Mouse (Mus musculus) limb, embryonic 11.5 days (tissue): ENCODE results near the gene Upf3b. TPM values are rescaled to one million over a fixed set of nuclear protein-coding genes. Genes with fewer than 3 reads are reported as not detected.

Experiments
- ATAC-seq: fragments of 200-750 bp; cut with Nextera tagmentation; 2 replicates; pipeline ENCODE4 v1.8.0; 2017; ENCODE audit warnings: low read depth; ENCODE audit not compliant: insufficient number of reproducible peaks, low FRiP score, low TSS enrichment
- DNase-seq: peaks from one replicate; pipeline ENCODE4 v3.0.0-alpha.2; 2015; ENCODE audit warnings: low spot score
- H3K27ac ChIP-seq: fragments of 300-500 bp; sonication (generic); replicated peaks from 2 replicates; pipeline ENCODE4 v1.5.1; 2014; ENCODE audit warnings: low read depth, mild to moderate bottlenecking, low read length
- H3K27me3 ChIP-seq: fragments of 300-500 bp; sonication (generic); 2 replicates; pipeline ENCODE4 v1.6.1; 2014; ENCODE audit warnings: mild to moderate bottlenecking, low read length, mixed read lengths; ENCODE audit not compliant: control insufficient read depth, insufficient read depth
- H3K36me3 ChIP-seq: fragments of 300-500 bp; sonication (generic); 2 replicates; pipeline ENCODE4 v1.6.1; 2014; ENCODE audit warnings: mild to moderate bottlenecking, low read length, moderate library complexity, mixed read lengths; ENCODE audit not compliant: control insufficient read depth, insufficient read depth
- H3K4me1 ChIP-seq: fragments of 300-500 bp; sonication (generic); 2 replicates; pipeline ENCODE4 v1.6.1; 2014; ENCODE audit warnings: low read length, mixed read lengths; ENCODE audit not compliant: control insufficient read depth, insufficient read depth
- H3K4me2 ChIP-seq: fragments of 300-500 bp; sonication (generic); 2 replicates; pipeline ENCODE4 v1.6.1; 2014; ENCODE audit warnings: low read depth, mild to moderate bottlenecking, moderate library complexity; ENCODE audit not compliant: severe bottlenecking
- H3K4me3 ChIP-seq: fragments of 300-500 bp; sonication (generic); 2 replicates; pipeline ENCODE4 v1.5.1; 2014; ENCODE audit warnings: low read depth, low read length
- H3K9ac ChIP-seq: fragments of 300-500 bp; sonication (generic); 2 replicates; pipeline ENCODE4 v1.6.1; 2014; ENCODE audit warnings: mild to moderate bottlenecking, low read length
- H3K9me3 ChIP-seq: fragments of 300-500 bp; sonication (generic); 2 replicates; pipeline ENCODE4 v1.6.1; 2016; ENCODE audit warnings: low read length; ENCODE audit not compliant: control insufficient read depth
- WGBS: fragments of 180-500 bp; shearing (Covaris S2); extraction: QIAGEN DNeasy Blood & Tissue Kit; methylation state at CpG from one replicate; pipeline ENCODE4 v1.1.7; 2014; 5-methylcytosine and 5-hydroxymethylcytosine counted together
- polyA plus RNA-seq: library from polyadenylated mRNA; unstranded; fragments of >200 nt; fragmentation: Nextera tagmentation; extraction: Ambion mirVana; gene quantifications from 2 replicates; pipeline ENCODE4 v1.2.1, GENCODE M21; 2014

The Upf3b gene
- polyA plus RNA-seq, 1 experiment from 2014 or later: 22.4 TPM

GRCm38 (mm10) chrX:37119585-37119984 lies 9.5 kb upstream of the Upf3b start:
- Histone ChIP-seq H3K36me3 (no peaks in the 10 kb centered on the region), H3K27ac (no peak overlapping the region), H3K9me3 (no peaks in the 10 kb centered on the region), H3K4me2 (no peak overlapping the region), H3K4me1 (no peaks in the 10 kb centered on the region), H3K9ac (no peak overlapping the region), H3K27me3 (no peaks in the 10 kb centered on the region), H3K4me3 (no peak overlapping the region)
- ATAC-seq (no peak), DNase-seq (no peak)
- 62% methylated on average over 3 of the region's 3 CpGs for WGBS

- Histone ChIP-seq H3K9ac (no peak overlapping the region), H3K27ac (no peak overlapping the region), H3K4me2 (no peak overlapping the region), H3K4me1 (no peaks in the 10 kb centered on the region), H3K9me3 (no peaks in the 10 kb centered on the region), H3K4me3 (no peak overlapping the region), H3K27me3 (no peaks in the 10 kb centered on the region), H3K36me3 (no peaks in the 10 kb centered on the region)
- ATAC-seq (no peak), DNase-seq (no peak)
- WGBS: no CpG with 5 or more reads among the region's 5 CpGs
Measured at GRCm38 (mm10) chrX:37117085-37117484, 7.0 kb upstream of the Upf3b start.

- no peaks in the 10 kb centered on the region for H3K4me1 ChIP-seq
- DNase-seq: no peak
- no peaks in the 10 kb centered on the region for H3K36me3 ChIP-seq
- WGBS: 70% methylated on average over 4 of the region's 4 CpGs
- no peak overlapping the region for H3K9ac ChIP-seq
- no peaks in the 10 kb centered on the region for H3K9me3 ChIP-seq
- no peak for ATAC-seq
- no peak overlapping the region for H3K4me2 ChIP-seq
- no peaks in the 10 kb centered on the region for H3K27me3 ChIP-seq
- H3K27ac ChIP-seq: no peak overlapping the region
- H3K4me3 ChIP-seq: no peak overlapping the region
Measured at GRCm38 (mm10) chrX:37110881-37111193, 715 bp upstream of the Upf3b start.

GRCm38 (mm10) chrX:37109526-37110192 lies 463 bp downstream of the Upf3b start:
- H3K36me3 ChIP-seq: no peaks in the 10 kb centered on the region
- peak overlapping the region; percentile 50 for H3K4me2 ChIP-seq
- WGBS: 13% methylated on average over 27 of the region's 27 CpGs
- H3K27ac ChIP-seq: 0 out of 2 replicates have a peak overlapping the region, but pooled peaks have one; percentile 21
- peak overlapping the region; percentile 51 for H3K4me3 ChIP-seq
- H3K9ac ChIP-seq: peak overlapping the region; percentile 58
- DNase-seq: no peak
- peak; percentile 68 for ATAC-seq
- H3K27me3 ChIP-seq: no peaks in the 10 kb centered on the region
- no peaks in the 10 kb centered on the region for H3K4me1 ChIP-seq
- no peaks in the 10 kb centered on the region for H3K9me3 ChIP-seq

GRCm38 (mm10) chrX:37103826-37104225 lies 6.3 kb downstream of the Upf3b start:
- Histone ChIP-seq H3K36me3 (no peaks in the 10 kb centered on the region), H3K27ac (no peak overlapping the region), H3K4me2 (no peak overlapping the region), H3K27me3 (no peaks in the 10 kb centered on the region), H3K4me3 (no peak overlapping the region), H3K9me3 (no peaks in the 10 kb centered on the region), H3K9ac (no peak overlapping the region), H3K4me1 (no peaks in the 10 kb centered on the region)
- ATAC-seq (no peak), DNase-seq (no peak)
- WGBS: 83% methylated on average over 2 of the region's 2 CpGs

- H3K27ac ChIP-seq: no peak overlapping the region
- DNase-seq (no peak), ATAC-seq (no peak)
- WGBS: 96% methylated on average over 3 of the region's 3 CpGs
- H3K27me3 ChIP-seq: no peaks in the 10 kb centered on the region
- H3K9me3 ChIP-seq: no peaks in the 10 kb centered on the region
- no peaks in the 10 kb centered on the region for H3K36me3 ChIP-seq
- H3K9ac ChIP-seq: no peak overlapping the region
- no peak overlapping the region for H3K4me3 ChIP-seq
- no peak overlapping the region for H3K4me2 ChIP-seq
- H3K4me1 ChIP-seq: no peaks in the 10 kb centered on the region
Measured at GRCm38 (mm10) chrX:37098681-37099080, 11.4 kb downstream of the Upf3b start.

GRCm38 (mm10) chrX:37095106-37095768 lies 14.9 kb downstream of the Upf3b start:
- Histone ChIP-seq H3K4me3 (no peak overlapping the region), H3K4me1 (no peaks in the 10 kb centered on the region), H3K9ac (no peak overlapping the region), H3K27me3 (no peaks in the 10 kb centered on the region), H3K9me3 (no peaks in the 10 kb centered on the region), H3K4me2 (no peak overlapping the region), H3K36me3 (no peaks in the 10 kb centered on the region), H3K27ac (no peak overlapping the region)
- 90% methylated on average over 11 of the region's 11 CpGs for WGBS
- DNase-seq (no peak), ATAC-seq (no peak)

GRCm38 (mm10) chrX:37091457-37091856 lies 18.7 kb downstream of the Upf3b start:
- no peak for ATAC-seq

More at GRCm38 (mm10) chrX:37091457-37091856, 18.7 kb downstream of the Upf3b start:
- H3K4me2 ChIP-seq: no peak overlapping the region
- no peaks in the 10 kb centered on the region for H3K27me3 ChIP-seq
- no peaks in the 10 kb centered on the region for H3K36me3 ChIP-seq
- H3K9me3 ChIP-seq: no peaks in the 10 kb centered on the region
- 92% methylated on average over 3 of the region's 3 CpGs for WGBS
- no peak overlapping the region for H3K4me3 ChIP-seq
- DNase-seq: no peak
- no peaks in the 10 kb centered on the region for H3K4me1 ChIP-seq
- no peak overlapping the region for H3K27ac ChIP-seq
- no peak overlapping the region for H3K9ac ChIP-seq
